Mouse (Mus musculus): ENCODE data around the gene Fam189a1. TPM values are rescaled to one million over a fixed set of nuclear protein-coding genes. Genes with fewer than 3 reads are reported as not detected.

The Fam189a1 gene
- polyA plus RNA-seq, 1 experiment from 2014 or later: 0.45 TPM

DNA sequence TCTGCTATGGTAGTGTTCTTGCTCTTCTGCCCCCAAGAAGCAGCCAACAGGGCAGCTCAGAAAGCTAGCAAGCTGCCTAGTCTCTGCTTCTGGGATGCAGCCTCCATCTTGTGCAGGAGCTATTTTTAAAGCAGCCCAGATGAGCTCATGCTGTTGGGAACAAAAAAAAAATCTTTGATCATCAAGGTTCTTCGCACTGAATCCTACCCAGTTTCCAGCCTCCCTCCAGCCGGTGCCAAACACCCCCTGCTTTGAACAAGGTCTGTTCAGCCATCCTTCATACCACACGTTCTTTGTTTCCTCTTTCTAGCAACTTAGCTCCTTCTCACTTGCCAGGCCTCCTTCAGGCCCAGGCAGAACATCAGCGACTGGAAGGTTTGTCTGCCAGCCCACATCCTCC, 376.9 kb downstream of the Fam189a1 start:
- Histone ChIP-seq H3K27ac (no peak overlapping the region), H3K27me3 (ENCODE audit: insufficient read depth, poor library complexity, severe bottlenecking) (no peaks in the 10 kb centered on the region), H3K4me1 (no peaks in the 10 kb centered on the region), H3K36me3 (no peaks in the 10 kb centered on the region), H3K4me3 (no peak overlapping the region), H3K9me3 (no peaks in the 10 kb centered on the region)
- 76% methylated on average over 4 of the region's 4 CpGs for WGBS
- DNase-seq (ENCODE audit: low spot score): no peak

DNA sequence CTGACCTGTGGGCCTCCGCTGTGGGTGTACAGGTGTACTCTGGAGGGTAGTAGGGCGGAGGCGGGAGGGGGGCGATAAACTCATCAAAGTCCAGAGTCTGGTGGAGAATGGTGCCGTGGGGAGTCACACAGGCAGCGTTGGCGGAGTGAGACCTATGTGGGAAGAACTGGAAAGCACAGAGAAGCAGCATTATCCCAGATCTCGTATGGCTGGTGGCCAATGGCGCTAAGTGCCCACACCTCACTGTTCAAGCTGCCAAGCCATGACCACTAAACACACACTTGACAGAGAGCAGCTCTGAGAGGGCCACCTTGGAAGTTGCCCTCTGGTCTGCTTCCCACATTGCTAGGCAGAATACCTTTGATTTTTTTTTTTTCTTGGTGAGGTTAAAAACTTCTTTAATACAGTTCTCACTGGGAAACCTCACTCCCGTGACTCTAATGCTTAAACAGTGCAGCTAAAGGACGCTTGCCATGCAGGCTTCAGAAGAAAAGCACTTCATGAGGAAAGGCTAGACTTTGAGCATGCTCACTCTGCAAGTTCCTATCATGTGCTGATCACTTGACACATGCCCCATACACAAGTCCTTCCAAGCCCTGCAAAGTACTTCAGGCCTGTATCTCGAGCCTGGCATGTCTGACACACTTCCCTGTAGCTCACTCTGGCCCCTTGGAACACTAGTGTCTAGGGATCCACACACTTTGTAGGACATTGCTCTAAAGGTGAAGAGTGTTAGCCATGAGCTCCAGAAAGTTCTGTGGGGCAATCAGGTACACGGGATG, 379.5 kb downstream of the Fam189a1 start:
- DNase-seq (ENCODE audit: low spot score): no peak
- Histone ChIP-seq H3K27ac (no peak overlapping the region), H3K4me3 (no peak overlapping the region), H3K4me1 (no peaks in the 10 kb centered on the region), H3K36me3 (no peaks in the 10 kb centered on the region), H3K9me3 (no peaks in the 10 kb centered on the region), H3K27me3 (ENCODE audit: insufficient read depth, poor library complexity, severe bottlenecking) (no peaks in the 10 kb centered on the region)
- WGBS: 84% methylated on average over 13 of the region's 13 CpGs

GRCm38 (mm10) chr7:64773465-64773864, 382.9 kb downstream of the Fam189a1 start:
- DNase-seq (ENCODE audit: low spot score): no peak
- no peak overlapping the region for H3K4me3 ChIP-seq
- H3K27me3 ChIP-seq (ENCODE audit: insufficient read depth, poor library complexity, severe bottlenecking): no peaks in the 10 kb centered on the region
- 0 out of 2 replicates have a peak, but pooled peaks cover 3% of the 10 kb centered on the region for H3K4me1 ChIP-seq
- no peak overlapping the region for H3K27ac ChIP-seq
- H3K36me3 ChIP-seq: no peaks in the 10 kb centered on the region
- 33% methylated on average over 10 of the region's 10 CpGs for WGBS
- no peaks in the 10 kb centered on the region for H3K9me3 ChIP-seq

DNA sequence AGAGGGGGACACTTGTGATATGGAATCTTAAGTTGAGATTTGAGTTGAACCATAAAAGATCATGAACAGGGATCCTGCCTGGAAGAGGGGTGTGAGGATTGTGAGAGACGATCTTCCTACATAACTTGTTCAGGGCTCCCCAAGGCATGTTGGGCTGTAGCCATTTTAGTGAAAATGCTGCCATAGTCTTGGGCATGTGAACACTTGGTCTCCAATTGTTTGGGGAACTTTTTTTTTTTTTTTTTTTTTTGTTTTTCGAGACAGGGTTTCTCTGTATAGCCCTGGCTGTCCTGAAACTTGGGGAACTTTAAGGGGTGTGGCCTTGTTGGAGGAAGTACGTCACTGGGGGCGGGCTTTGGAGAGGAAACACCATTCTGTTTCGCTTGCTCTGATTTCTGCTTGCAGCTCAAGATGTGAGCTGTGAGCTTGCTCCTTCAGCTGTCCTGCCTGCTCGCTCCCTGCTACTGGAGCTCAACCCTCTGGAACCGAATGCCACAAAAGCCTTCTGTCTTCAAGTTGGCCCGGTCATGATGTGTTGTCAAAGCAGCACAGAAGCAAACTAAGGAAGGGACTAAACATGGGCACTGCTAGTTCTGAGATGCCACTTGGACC, 385.5 kb downstream of the Fam189a1 start:
- no peak overlapping the region for H3K4me3 ChIP-seq
- no peak for DNase-seq (ENCODE audit: low spot score)
- 0 out of 2 replicates have a peak, but pooled peaks cover 3% of the 10 kb centered on the region for H3K4me1 ChIP-seq
- no peak overlapping the region for H3K27ac ChIP-seq
- no peaks in the 10 kb centered on the region for H3K27me3 ChIP-seq (ENCODE audit: insufficient read depth, poor library complexity, severe bottlenecking)
- no peaks in the 10 kb centered on the region for H3K9me3 ChIP-seq
- 75% methylated on average over 8 of the region's 8 CpGs for WGBS
- H3K36me3 ChIP-seq: no peaks in the 10 kb centered on the region

DNA sequence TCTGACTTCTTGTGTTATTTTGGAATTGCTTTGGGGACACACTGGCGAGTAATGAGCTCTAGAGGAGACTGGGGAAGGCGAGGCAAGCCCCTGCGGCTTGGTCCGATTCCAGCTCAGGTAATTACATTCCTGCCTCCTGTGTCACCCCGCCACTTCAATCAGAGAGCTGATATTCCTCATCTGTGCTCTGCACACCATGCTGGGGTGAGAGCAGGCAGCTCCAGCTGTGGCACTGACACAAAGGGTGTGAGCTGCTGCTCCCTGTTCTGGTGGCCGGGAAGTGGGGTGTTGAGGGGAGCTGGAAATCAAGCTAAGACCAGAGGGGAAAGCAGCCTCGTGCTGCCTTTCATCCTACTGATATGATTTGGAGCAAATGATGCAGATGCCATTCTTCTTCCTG, 386.6 kb downstream of the Fam189a1 start:
- no peaks in the 10 kb centered on the region for H3K27me3 ChIP-seq (ENCODE audit: insufficient read depth, poor library complexity, severe bottlenecking)
- no peaks in the 10 kb centered on the region for H3K9me3 ChIP-seq
- H3K27ac ChIP-seq: no peak overlapping the region
- H3K4me1 ChIP-seq: 0 out of 2 replicates have a peak, but pooled peaks cover 3% of the 10 kb centered on the region
- 35% methylated on average over 7 of the region's 7 CpGs for WGBS
- DNase-seq (ENCODE audit: low spot score): no peak
- H3K36me3 ChIP-seq: no peaks in the 10 kb centered on the region
- H3K4me3 ChIP-seq: no peak overlapping the region

- H3K27ac ChIP-seq: no peak overlapping the region
- no peaks in the 10 kb centered on the region for H3K4me1 ChIP-seq
- H3K4me3 ChIP-seq: no peak overlapping the region
- no peaks in the 10 kb centered on the region for H3K27me3 ChIP-seq (ENCODE audit: insufficient read depth, poor library complexity, severe bottlenecking)
- 76% methylated on average over 3 of the region's 3 CpGs for WGBS
- no peak for DNase-seq (ENCODE audit: low spot score)
- H3K9me3 ChIP-seq: no peaks in the 10 kb centered on the region
- H3K36me3 ChIP-seq: no peaks in the 10 kb centered on the region
Measured at GRCm38 (mm10) chr7:64765595-64765994, 390.8 kb downstream of the Fam189a1 start.

DNA sequence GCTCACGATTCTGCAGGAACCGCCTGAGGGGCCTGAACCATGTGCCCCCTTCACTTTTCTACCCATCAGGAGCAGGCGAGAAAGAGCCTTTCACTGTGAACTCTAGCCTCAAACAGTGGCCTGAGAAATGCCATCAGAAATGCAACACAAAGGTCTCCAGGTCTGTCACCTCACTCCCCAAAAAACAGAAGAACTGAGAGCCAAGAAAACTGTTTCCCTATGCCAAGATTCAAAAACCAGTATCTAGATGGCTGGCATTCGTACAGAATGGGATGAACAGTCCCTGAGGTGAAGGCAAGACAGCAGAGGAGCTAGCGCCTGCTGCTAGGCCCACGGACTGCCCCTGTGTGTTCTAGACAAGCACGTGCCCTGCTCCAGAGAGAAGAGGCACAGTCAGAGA, 401.2 kb downstream of the Fam189a1 start:
- no peak overlapping the region for H3K4me3 ChIP-seq
- no peak for DNase-seq (ENCODE audit: low spot score)
- no peaks in the 10 kb centered on the region for H3K27me3 ChIP-seq (ENCODE audit: insufficient read depth, poor library complexity, severe bottlenecking)
- no peaks in the 10 kb centered on the region for H3K9me3 ChIP-seq
- 76% methylated on average over 7 of the region's 7 CpGs for WGBS
- no peaks in the 10 kb centered on the region for H3K4me1 ChIP-seq
- H3K36me3 ChIP-seq: no peaks in the 10 kb centered on the region
- no peak overlapping the region for H3K27ac ChIP-seq

- no peaks in the 10 kb centered on the region for H3K9me3 ChIP-seq
- DNase-seq (ENCODE audit: low spot score): no peak
- no peaks in the 10 kb centered on the region for H3K27me3 ChIP-seq (ENCODE audit: insufficient read depth, poor library complexity, severe bottlenecking)
- no peaks in the 10 kb centered on the region for H3K36me3 ChIP-seq
- H3K4me1 ChIP-seq: no peaks in the 10 kb centered on the region
- H3K4me3 ChIP-seq: no peak overlapping the region
- 73% methylated on average over 7 of the region's 7 CpGs for WGBS
- no peak overlapping the region for H3K27ac ChIP-seq
Measured at GRCm38 (mm10) chr7:64754161-64754560, 402.2 kb downstream of the Fam189a1 start.

GRCm38 (mm10) chr7:64753678-64754077, 402.7 kb downstream of the Fam189a1 start:
- H3K4me1 ChIP-seq: no peaks in the 10 kb centered on the region
- no peak overlapping the region for H3K27ac ChIP-seq
- H3K4me3 ChIP-seq: no peak overlapping the region
- no peaks in the 10 kb centered on the region for H3K27me3 ChIP-seq (ENCODE audit: insufficient read depth, poor library complexity, severe bottlenecking)
- 89% methylated on average over 6 of the region's 6 CpGs for WGBS
- DNase-seq (ENCODE audit: low spot score): no peak
- H3K36me3 ChIP-seq: no peaks in the 10 kb centered on the region
- H3K9me3 ChIP-seq: no peaks in the 10 kb centered on the region

GRCm38 (mm10) chr7:64752133-64752532, 404.2 kb downstream of the Fam189a1 start:
- H3K9me3 ChIP-seq: no peaks in the 10 kb centered on the region
- no peak for DNase-seq (ENCODE audit: low spot score)
- no peak overlapping the region for H3K27ac ChIP-seq
- no peaks in the 10 kb centered on the region for H3K27me3 ChIP-seq (ENCODE audit: insufficient read depth, poor library complexity, severe bottlenecking)
- H3K36me3 ChIP-seq: no peaks in the 10 kb centered on the region
- H3K4me3 ChIP-seq: no peak overlapping the region
- 87% methylated on average over 7 of the region's 7 CpGs for WGBS
- no peaks in the 10 kb centered on the region for H3K4me1 ChIP-seq

- DNase-seq (ENCODE audit: low spot score): peak; percentile 81
Measured at GRCm38 (mm10) chr7:64751465-64751864, 404.9 kb downstream of the Fam189a1 start.

DNA sequence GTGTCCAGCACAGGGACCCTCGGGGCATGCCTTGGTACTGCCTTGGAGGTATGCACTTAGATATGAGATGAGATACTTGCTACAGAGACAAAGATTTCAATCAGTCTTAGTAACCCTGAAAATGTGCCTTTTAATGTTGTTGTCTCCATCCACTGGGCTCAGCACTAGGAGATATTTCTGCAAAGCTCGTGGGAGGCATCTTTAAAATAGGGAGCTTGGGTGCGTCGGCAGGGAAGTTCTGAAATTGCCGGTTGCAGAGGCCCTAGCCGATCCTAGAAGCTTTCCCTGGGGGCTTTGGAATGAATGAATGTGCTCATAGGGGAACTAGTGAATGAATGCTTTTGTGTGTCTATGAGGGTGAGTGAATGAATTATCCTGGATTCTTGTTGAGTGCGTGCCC, 412.8 kb downstream of the Fam189a1 start:
- DNase-seq (ENCODE audit: low spot score): no peak
- no peaks in the 10 kb centered on the region for H3K4me1 ChIP-seq
- 84% methylated on average over 7 of the region's 7 CpGs for WGBS
- no peaks in the 10 kb centered on the region for H3K36me3 ChIP-seq
- H3K9me3 ChIP-seq: no peaks in the 10 kb centered on the region
- no peak overlapping the region for H3K27ac ChIP-seq
- H3K4me3 ChIP-seq: no peak overlapping the region
- peaks cover 9% of the 10 kb centered on the region; the same call in 1 of the 2 replicates for H3K27me3 ChIP-seq (ENCODE audit: insufficient read depth, poor library complexity, severe bottlenecking)

More at GRCm38 (mm10) chr7:64751465-64751864, 404.9 kb downstream of the Fam189a1 start:
- H3K36me3 ChIP-seq: no peaks in the 10 kb centered on the region
- no peaks in the 10 kb centered on the region for H3K9me3 ChIP-seq
- no peak overlapping the region for H3K4me3 ChIP-seq
- H3K27ac ChIP-seq: no peak overlapping the region
- no peaks in the 10 kb centered on the region for H3K4me1 ChIP-seq
- WGBS: 34% methylated on average over 5 of the region's 5 CpGs
- H3K27me3 ChIP-seq (ENCODE audit: insufficient read depth, poor library complexity, severe bottlenecking): no peaks in the 10 kb centered on the region
